Mouse (Mus musculus) inflammation-experienced regulatory T-cells, adult 6 months (primary cell): ENCODE data around the gene Aamp. TPM values are rescaled to one million over a fixed set of nuclear protein-coding genes. Genes with fewer than 3 reads are reported as not detected.
A peak's percentile ranks its signal among the peaks of the same experiment; 100 is the strongest.

Experiments used
- ATAC-seq: one replicate; pipeline ENCODE4 v1.8.0; 2017
- polyA plus RNA-seq, 3 experiments: library from polyadenylated mRNA; unstranded; fragments of 100-300 nt; shearing (Covaris generic); gene quantifications; one replicate each; pipeline ENCODE4 v1.2.1; 2017

Aamp gene
- polyA plus RNA-seq, 3 experiments from 2014 or later, result 150 to 222 (median 210) TPM

DNA sequence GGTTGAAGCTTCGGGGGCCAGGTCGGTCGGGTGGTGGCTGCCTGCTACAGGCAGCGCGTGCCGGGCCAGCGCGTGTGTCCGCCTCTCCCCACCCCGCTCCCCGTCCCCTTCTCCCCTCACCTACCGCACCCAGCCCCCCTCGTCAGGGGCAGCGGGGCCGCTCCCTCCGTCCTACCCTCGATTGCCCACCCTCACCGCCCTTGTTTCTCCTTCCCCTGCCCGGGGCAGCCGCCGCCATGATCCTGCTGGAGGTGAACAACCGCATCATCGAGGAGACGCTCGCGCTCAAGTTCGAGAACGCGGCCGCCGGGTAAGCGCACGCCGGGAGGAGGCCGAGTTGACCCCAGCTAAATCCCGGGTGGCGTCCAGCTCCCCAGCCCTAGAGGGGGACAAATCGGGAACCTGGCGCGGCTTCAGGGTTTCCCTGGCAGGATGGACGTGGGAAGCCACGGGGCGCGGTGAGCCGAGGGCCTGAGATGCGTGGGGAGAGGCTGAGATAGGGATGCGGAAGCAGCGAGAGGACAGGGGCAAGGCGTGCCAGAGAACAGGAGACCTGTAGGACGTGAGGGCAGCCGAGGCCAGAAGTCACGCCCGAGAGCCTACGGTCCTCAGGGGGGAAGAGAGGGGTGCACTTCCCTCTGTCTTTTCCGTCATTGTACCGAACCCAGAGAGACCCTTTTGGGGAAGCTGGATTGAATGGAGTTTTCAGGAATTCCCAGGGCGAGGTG, 47.8 kb downstream of the Aamp start:
- ATAC-seq, result peak; percentile 20

DNA sequence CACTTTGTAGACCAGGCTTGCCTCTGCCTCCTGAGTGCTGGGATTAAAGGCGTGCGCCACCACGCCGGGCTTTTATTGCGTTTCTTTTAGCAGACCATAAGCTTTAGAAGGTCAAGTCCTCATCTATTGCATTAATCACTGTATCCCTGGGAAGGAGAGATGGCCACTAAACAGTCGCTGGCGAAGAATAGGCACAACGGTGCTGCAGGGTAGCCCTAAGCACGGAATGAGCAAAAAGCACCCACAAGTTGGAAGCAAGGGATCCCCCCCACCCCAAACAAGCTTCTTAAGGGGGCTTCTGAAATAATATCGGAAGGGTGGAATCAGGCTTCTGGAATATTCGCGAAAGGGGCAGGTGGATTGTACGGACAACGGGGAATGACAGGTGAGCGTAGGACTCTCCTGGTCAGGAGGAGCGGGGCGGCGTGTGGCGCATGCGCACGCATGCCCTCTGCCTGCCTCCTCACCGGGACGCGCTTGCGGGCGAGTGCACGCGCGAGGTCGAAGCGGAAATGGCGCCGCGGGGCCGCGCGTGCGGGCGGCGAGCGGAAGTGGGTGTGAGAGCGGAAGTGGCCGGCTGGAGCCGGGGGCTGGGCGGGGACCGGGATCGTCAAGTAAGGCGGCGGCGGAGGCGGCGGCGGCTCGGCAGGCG, 48.5 kb downstream of the Aamp start, which contains the start of gene Arpc2:
TSS of gene Arpc2 (plus strand) at position 147 of the 652 bp plus-strand sequence.
- ATAC-seq, result peak; percentile 77

DNA sequence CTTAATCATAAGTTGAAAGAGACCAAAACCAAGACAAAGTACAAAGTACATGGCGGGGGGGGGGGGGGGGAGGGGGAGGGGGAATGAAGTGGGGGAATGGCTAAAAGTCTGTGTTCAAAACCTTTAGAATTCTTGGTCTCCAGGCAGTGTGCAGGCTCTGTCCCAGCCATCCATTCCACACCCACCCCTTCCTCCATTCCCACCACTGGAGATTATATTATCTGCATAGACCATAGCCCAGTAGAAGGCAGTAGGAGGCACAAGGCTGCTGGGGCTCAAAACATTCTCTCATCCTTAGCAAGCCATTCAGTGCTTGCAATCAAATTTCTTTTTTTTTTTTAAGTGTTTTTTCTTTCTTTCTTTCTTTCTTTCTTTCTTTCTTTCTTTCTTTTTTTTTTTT, 53.5 kb downstream of the Aamp start:
- ATAC-seq, result no peak

DNA sequence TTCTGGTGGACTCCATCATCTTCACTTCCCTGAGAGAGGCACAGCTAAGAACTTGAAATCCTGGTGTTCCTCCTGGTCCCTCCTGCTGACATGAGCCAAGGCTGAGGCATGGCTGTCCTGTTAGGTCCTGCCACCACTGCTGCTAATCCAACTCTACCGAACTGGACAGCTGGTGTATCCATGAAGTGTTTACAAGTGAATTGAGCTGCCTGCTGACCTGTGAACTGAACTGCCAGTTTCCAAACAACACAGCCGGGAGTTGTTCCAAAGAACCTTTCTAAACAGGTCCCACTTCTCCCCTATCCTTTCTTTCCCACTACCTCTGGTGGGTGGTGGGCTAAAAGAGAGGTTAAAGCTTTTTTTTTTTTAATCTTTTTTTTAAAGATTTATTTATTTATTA, 54.6 kb downstream of the Aamp start:
- no peak for ATAC-seq

Other genes with a start within 250 kb of the Aamp start
- gene Tns1, start 160.3 kb downstream of the Aamp start, polyA plus RNA-seq, result 10 to 100 TPM in 2 of 3 experiments, 1 to 10 TPM in 1; 9.1 to 16.3 (median 15.5) TPM
- not detected for gene Rufy4, start 159.2 kb downstream of the Aamp start, polyA plus RNA-seq
- under 1 TPM in 1 of 3 experiments, not detected in 2; 0.16 TPM for gene Cxcr2, start 130.7 kb downstream of the Aamp start, polyA plus RNA-seq
- not detected for gene Cxcr1, start 90.1 kb downstream of the Aamp start, polyA plus RNA-seq
- 100 to 1,000 TPM; 611 to 878 (median 637) TPM for gene Arpc2, start 48.7 kb downstream of the Aamp start, polyA plus RNA-seq
- under 1 TPM in 1 of 3 experiments, not detected in 2; 0.34 TPM for gene Gpbar1, start 6.2 kb downstream of the Aamp start, polyA plus RNA-seq
- gene Pnkd, start 192 bp upstream of the Aamp start, polyA plus RNA-seq, result 100 to 1,000 TPM in 1 of 3 experiments, 10 to 100 TPM in 2; 90.4 to 101 (median 95.6) TPM
- 10 to 100 TPM; 15.7 to 27.4 (median 17.9) TPM for gene Tmbim1, start 20.9 kb upstream of the Aamp start, polyA plus RNA-seq
- gene Catip, start 77.4 kb upstream of the Aamp start, polyA plus RNA-seq, result not detected
- gene Slc11a1, start 90.5 kb upstream of the Aamp start, polyA plus RNA-seq, result 1 to 10 TPM in 2 of 3 experiments, under 1 TPM in 1; 0.97 to 1.7 (median 1.3) TPM
- 10 to 100 TPM; 28.8 to 39.0 (median 36.1) TPM for gene Ctdsp1, start 106.8 kb upstream of the Aamp start, polyA plus RNA-seq
- under 1 TPM in 2 of 3 experiments, not detected in 1; 0.26 to 0.41 TPM for gene Vil1, start 124.6 kb upstream of the Aamp start, polyA plus RNA-seq
- 10 to 100 TPM; 39.4 to 72.2 (median 52.6) TPM for gene Cnot9, start 221.3 kb upstream of the Aamp start, polyA plus RNA-seq